Mouse (Mus musculus) myocyte (in vitro differentiated cells): ENCODE results near the gene Rnf115.

Experiments
- CEBPB ChIP-seq: IDR thresholded peaks from 2 replicates; pipeline ENCODE4 v1.6.1; 2011; ENCODE audit warnings: mild to moderate bottlenecking, moderate library complexity; ENCODE audit not compliant: poor library complexity, insufficient read depth, severe bottlenecking
- E2F4 ChIP-seq: IDR thresholded peaks from one replicate; pipeline ENCODE4 v1.6.1; 2011; ENCODE audit warnings: mild to moderate bottlenecking, control low read depth, moderate library complexity; ENCODE audit not compliant: insufficient read depth
- MAX ChIP-seq: IDR thresholded peaks from one replicate; pipeline ENCODE4 v1.6.1; 2011; ENCODE audit warnings: low read depth, mild to moderate bottlenecking, control low read depth
- MYOD1 ChIP-seq, 3 experiments: IDR thresholded peaks; one replicate each; pipeline ENCODE4 v1.6.1; 2011; ENCODE audit warnings: control low read depth in 2 of 3, low read depth in 2 of 3, mild to moderate bottlenecking in 2 of 3, moderate library complexity in 1 of 3; ENCODE audit not compliant: insufficient read length in 2 of 3, control insufficient read depth in 1 of 3
- MYOG ChIP-seq, 3 experiments: IDR thresholded peaks; one replicate each; pipeline ENCODE4 v1.6.1; 2011; ENCODE audit warnings: control low read depth in 2 of 3, low read depth in 2 of 3, mild to moderate bottlenecking in 2 of 3; ENCODE audit not compliant: insufficient read length in 2 of 3, control insufficient read depth in 1 of 3, insufficient read depth in 1 of 3
- POLR2A ChIP-seq: IDR thresholded peaks from one replicate; pipeline ENCODE4 v1.6.1; 2011; ENCODE audit warnings: low read depth, mild to moderate bottlenecking, control low read depth, moderate library complexity; ENCODE audit not compliant: insufficient read length
- REST ChIP-seq: IDR thresholded peaks from one replicate; pipeline ENCODE4 v1.6.1; 2011; ENCODE audit warnings: mild to moderate bottlenecking, control low read depth, moderate library complexity; ENCODE audit not compliant: insufficient read depth, insufficient read length
- TCF12 ChIP-seq: IDR thresholded peaks from one replicate; pipeline ENCODE4 v1.6.1; 2011; ENCODE audit warnings: mild to moderate bottlenecking, control low read depth; ENCODE audit not compliant: poor library complexity, insufficient read depth, severe bottlenecking
- USF1 ChIP-seq: IDR thresholded peaks from one replicate; pipeline ENCODE4 v1.6.1; 2011; ENCODE audit warnings: low read depth, mild to moderate bottlenecking, control low read depth, moderate library complexity

DNA sequence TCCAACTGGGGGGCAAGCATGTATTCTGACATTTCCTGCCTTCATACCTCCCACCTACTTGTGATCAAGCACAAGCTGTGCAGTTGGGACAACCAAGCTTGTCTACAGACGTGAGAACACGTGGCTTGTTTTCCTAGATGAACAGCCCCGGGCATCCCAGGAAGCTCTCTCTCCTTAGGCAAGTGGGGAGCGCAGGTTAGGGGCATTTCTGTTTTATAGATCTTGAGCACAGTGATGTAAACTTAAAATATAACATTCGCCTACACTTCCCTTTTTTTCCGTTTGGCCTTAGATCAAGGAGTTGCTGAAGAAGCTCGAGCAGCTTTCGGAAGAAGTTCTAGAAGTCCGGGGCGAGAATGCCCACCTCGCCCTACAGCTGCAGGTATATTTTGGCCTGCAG is 38.6 kb upstream of the Rnf115 start:
- TF ChIP-seq MYOD1 (IDR thresholded peaks at IDR 0.05; ENCODE audit: control insufficient read depth in 1 of 3, insufficient read length in 2 of 3, low read depth in 2 of 3) (no peak), TCF12 (no peak), MYOG (IDR thresholded peaks at IDR 0.05; ENCODE audit: control insufficient read depth in 1 of 3, insufficient read depth in 1 of 3, insufficient read length in 2 of 3, low read depth in 2 of 3) (no peak), POLR2A (no peak), MAX (no peak), USF1 (no peak), REST (no peak), E2F4 (no peak), CEBPB (no peak)
